Mouse (Mus musculus) midbrain, embryonic 12.5 days (tissue): ENCODE measurements around the gene Rhof. TPM values are rescaled to one million over a fixed set of nuclear protein-coding genes. Genes with fewer than 3 reads are reported as not detected.

ENCODE experiments used
- ATAC-seq: fragments of 200-750 bp; cut with Nextera tagmentation; 2 replicates; pipeline ENCODE4 v1.8.0; 2017; ENCODE audit warnings: low read depth, moderate TSS enrichment, moderate library complexity; ENCODE audit not compliant: low FRiP score
- H3K27ac ChIP-seq: fragments of 300-500 bp; sonication (generic); replicated peaks from 2 replicates; pipeline ENCODE4 v1.5.1; 2016; ENCODE audit warnings: mild to moderate bottlenecking
- H3K27me3 ChIP-seq: fragments of 300-500 bp; sonication (generic); 2 replicates; pipeline ENCODE4 v1.6.1; 2016; ENCODE audit warnings: mild to moderate bottlenecking
- H3K36me3 ChIP-seq: fragments of 300-500 bp; sonication (generic); 2 replicates; pipeline ENCODE4 v1.6.1; 2016
- H3K4me1 ChIP-seq: fragments of 300-500 bp; sonication (generic); 2 replicates; pipeline ENCODE4 v1.6.1; 2016
- H3K4me2 ChIP-seq: fragments of 300-500 bp; sonication (generic); replicated peaks from 2 replicates; pipeline ENCODE4 v1.6.1; 2016; ENCODE audit warnings: mild to moderate bottlenecking, moderate library complexity
- H3K4me3 ChIP-seq: fragments of 300-500 bp; sonication (generic); 2 replicates; pipeline ENCODE4 v1.5.1; 2016; ENCODE audit warnings: mild to moderate bottlenecking
- H3K9ac ChIP-seq: fragments of 300-500 bp; sonication (generic); replicated peaks from 2 replicates; pipeline ENCODE4 v1.6.1; 2016; ENCODE audit warnings: mild to moderate bottlenecking, moderate library complexity
- H3K9me3 ChIP-seq: fragments of 300-500 bp; sonication (generic); 2 replicates; pipeline ENCODE4 v1.6.1; 2016; ENCODE audit warnings: mild to moderate bottlenecking
- WGBS: fragments of 180-500 bp; shearing (Covaris S2); methylation state at CpG from one replicate; pipeline ENCODE4 v1.1.7; 2016; 5-methylcytosine and 5-hydroxymethylcytosine counted together
- polyA plus RNA-seq: library from polyadenylated mRNA; unstranded; fragments of >200 nt; fragmentation: Nextera tagmentation; extraction: Ambion mirVana; gene quantifications from 2 replicates; pipeline ENCODE4 v1.2.1, GENCODE M21; 2016

The Rhof gene
- polyA plus RNA-seq, 1 experiment from 2014 or later, result 2.4 TPM

GRCm38 (mm10) chr5:123144746-123145590 lies 12.5 kb upstream of the Rhof start:
- peaks cover 57% of the 10 kb centered on the region for H3K4me1 ChIP-seq
- peak overlapping the region; percentile 100 for H3K4me2 ChIP-seq
- peaks cover 34% of the 10 kb centered on the region for H3K36me3 ChIP-seq
- H3K9ac ChIP-seq, result peak overlapping the region; percentile 100
- ATAC-seq, result no peak
- 42% methylated on average over 20 of the region's 20 CpGs for WGBS
- H3K4me3 ChIP-seq, result peak overlapping the region; percentile 98
- H3K27ac ChIP-seq, result no peak overlapping the region
- no peaks in the 10 kb centered on the region for H3K9me3 ChIP-seq
- no peaks in the 10 kb centered on the region for H3K27me3 ChIP-seq

GRCm38 (mm10) chr5:123143971-123144745 lies 11.7 kb upstream of the Rhof start:
- no peak overlapping the region for H3K27ac ChIP-seq
- no peaks in the 10 kb centered on the region for H3K27me3 ChIP-seq
- H3K4me3 ChIP-seq, result peak overlapping the region; percentile 98
- peaks cover 33% of the 10 kb centered on the region for H3K36me3 ChIP-seq
- 5% methylated on average over 17 of the region's 17 CpGs for WGBS
- peak overlapping the region; percentile 100 for H3K4me2 ChIP-seq
- H3K9ac ChIP-seq, result peak overlapping the region; percentile 100
- ATAC-seq, result no peak
- peaks cover 50% of the 10 kb centered on the region for H3K4me1 ChIP-seq
- no peaks in the 10 kb centered on the region for H3K9me3 ChIP-seq

DNA sequence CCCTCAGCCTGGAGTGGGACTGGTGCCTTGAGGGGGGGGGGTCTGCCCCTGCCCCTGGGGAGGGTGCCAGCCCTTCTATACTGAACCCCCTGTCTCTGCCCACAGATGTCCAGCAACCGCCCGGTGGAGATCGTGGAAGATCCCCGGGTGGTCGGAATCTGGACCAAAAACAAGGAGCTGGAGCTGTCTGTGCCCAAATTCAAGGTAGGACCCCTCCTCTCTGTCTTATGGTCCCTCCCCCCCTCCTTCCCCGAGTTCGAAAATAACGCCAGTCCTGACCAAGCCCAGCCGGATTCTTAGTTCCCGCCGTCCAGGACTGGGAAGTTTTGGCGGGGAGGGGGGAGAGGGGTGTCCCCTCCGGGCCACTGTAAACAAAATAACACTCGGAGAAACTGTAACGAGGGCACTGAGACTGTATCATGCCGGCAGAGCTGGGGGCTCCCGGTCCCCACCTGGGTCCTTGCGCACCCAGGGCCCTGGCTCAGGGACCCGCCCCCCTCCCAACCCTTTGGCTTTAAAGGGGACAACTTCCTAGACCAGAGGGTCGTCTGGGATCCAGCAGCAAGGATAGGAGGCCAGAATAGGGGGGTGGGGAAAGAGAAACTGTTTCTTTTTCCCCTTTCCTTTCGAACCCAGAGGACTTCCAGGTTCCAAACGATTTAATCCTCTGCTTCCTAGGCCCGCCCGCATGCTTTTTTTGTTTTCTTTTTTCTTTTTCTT lies 10.9 kb upstream of the Rhof start:
- peak overlapping the region; percentile 100 for H3K4me2 ChIP-seq
- WGBS, result under 1% methylated on average over 24 of the region's 24 CpGs

DNA sequence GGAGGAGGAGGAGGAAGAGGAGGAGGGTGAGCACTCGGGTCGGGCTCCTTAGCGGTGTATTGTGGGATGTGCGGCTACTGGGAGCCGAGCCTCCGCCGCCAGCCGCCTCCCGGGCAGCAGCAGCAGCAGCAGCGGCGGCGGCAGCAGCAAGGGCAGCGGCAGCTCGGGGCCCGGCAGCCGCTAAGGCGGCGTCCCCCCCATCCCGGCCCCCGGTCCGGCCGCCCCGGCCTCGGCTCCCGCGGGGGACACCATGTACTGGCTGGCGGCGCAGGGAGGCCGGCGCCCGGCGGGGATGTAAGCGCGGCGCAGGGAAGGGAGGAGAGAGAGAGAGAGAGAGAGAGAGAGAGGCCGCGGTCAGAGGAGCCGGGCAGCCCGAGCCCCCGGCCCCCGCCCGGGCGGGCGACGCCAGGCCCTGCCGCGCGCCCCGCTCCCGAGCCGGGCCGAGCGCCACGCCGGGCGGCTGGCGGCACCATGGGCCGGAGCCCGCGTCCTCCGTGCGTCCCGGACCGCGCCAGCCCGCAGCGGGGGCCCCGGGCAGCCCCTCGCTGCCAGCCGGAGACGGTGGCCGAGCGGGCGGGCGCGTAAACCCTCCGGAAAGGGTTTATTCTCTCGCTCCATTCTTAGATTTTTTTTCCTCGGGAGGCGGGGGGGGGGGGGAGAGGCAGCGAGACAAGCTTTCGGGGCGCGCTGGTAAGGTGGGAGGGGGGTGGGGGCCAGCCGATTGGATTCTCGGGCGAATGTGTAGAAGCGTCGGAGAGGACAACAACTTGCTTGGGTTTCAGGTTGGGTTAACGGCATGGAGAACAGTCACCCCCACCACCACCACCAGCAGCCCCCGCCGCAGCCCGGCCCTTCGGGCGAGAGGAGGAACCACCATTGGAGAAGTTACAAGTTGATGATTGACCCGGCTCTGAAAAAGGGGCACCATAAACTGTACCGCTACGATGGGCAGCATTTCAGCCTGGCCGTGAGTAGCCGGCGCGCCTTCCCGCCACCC lies 10.0 kb upstream of the Rhof start, which contains the start of gene Setd1b:
TSS of gene Setd1b (plus strand) at position 33 of the 997 bp plus-strand sequence.
- under 1% methylated on average over 74 of the region's 103 CpGs for WGBS
- no peaks in the 10 kb centered on the region for H3K9me3 ChIP-seq
- H3K36me3 ChIP-seq, result peaks cover 17% of the 10 kb centered on the region
- H3K9ac ChIP-seq, result peak within 1 kb of the TSS; percentile 100
- peak within 1 kb of the TSS; percentile 100 for H3K4me2 ChIP-seq
- ATAC-seq, result peak; percentile 24
- peak within 1 kb of the TSS; percentile 98 for H3K4me3 ChIP-seq
- H3K27me3 ChIP-seq, result no peaks in the 10 kb centered on the region
- H3K27ac ChIP-seq, result peak within 1 kb of the TSS; percentile 100
- peaks cover 41% of the 10 kb centered on the region for H3K4me1 ChIP-seq

More for the DNA sequence above, 10.9 kb upstream of the Rhof start:
- H3K9me3 ChIP-seq, result no peaks in the 10 kb centered on the region
- H3K27me3 ChIP-seq, result no peaks in the 10 kb centered on the region
- peak overlapping the region; percentile 100 for H3K27ac ChIP-seq
- peaks cover 42% of the 10 kb centered on the region for H3K4me1 ChIP-seq
- peak overlapping the region; percentile 98 for H3K4me3 ChIP-seq
- ATAC-seq, result no peak
- H3K9ac ChIP-seq, result peak overlapping the region; percentile 100
- peaks cover 27% of the 10 kb centered on the region for H3K36me3 ChIP-seq

- H3K27ac ChIP-seq, result peak overlapping the region; percentile 100
- H3K36me3 ChIP-seq, result peaks cover 12% of the 10 kb centered on the region
- peak; percentile 12; the same call in 1 of the 2 replicates for ATAC-seq
- peak overlapping the region; percentile 100 for H3K9ac ChIP-seq
- under 1% methylated on average over 31 of the region's 38 CpGs for WGBS
- H3K9me3 ChIP-seq, result no peaks in the 10 kb centered on the region
- H3K4me3 ChIP-seq, result peak overlapping the region; percentile 98
- no peaks in the 10 kb centered on the region for H3K27me3 ChIP-seq
- H3K4me1 ChIP-seq, result peaks cover 49% of the 10 kb centered on the region
- H3K4me2 ChIP-seq, result peak overlapping the region; percentile 100
Observed at GRCm38 (mm10) chr5:123141555-123142160, 9.2 kb upstream of the Rhof start.

DNA sequence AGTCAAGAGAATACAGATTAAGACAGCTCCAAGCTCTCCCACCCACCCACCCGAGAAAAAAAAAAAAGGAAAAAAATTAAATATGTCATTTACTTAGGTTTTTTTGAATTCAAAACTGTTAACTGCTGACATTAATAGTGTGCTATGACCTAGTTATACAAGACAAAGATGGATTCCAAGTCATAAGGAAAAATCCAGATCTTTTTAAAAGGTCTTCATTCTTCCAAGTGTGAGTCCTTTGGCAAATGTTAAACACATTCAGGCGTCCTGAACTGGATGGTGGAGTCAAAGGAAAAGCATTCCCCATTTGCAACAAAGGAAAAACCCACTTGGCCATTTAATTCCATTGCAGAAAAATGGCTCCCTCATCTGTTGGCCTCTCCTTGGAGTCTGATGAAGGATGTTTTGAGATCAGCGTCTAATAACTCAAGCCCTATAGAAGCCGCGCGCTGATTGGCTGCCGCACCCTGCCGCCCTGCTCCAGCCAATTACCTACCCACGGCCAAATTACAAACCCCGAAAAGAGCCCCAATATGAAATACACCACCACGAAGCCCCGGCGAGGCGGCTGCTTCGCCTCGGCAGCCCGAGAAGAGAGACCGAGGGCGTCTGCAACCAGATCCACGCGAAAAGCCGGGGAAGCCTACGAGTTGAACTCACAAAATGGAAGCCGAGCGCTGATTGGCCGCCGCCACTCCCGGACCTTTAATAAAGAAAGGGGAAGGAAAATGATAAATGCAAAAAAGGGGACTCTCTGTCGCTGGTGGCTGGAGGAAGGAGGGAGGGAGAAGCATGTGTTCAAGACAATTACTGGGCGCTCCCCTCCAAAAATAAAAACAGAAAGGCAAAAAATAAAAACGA lies 8.4 kb upstream of the Rhof start:
- Histone ChIP-seq H3K27me3 (no peaks in the 10 kb centered on the region), H3K9me3 (no peaks in the 10 kb centered on the region), H3K4me3 (peak overlapping the region; percentile 98), H3K9ac (peak overlapping the region; percentile 100), H3K27ac (peak overlapping the region; percentile 100), H3K4me1 (peaks cover 49% of the 10 kb centered on the region), H3K4me2 (peak overlapping the region; percentile 100), H3K36me3 (0 out of 2 replicates have a peak, but pooled peaks cover 4% of the 10 kb centered on the region)
- WGBS, result under 1% methylated on average over 31 of the region's 31 CpGs
- ATAC-seq, result peak; percentile 25

DNA sequence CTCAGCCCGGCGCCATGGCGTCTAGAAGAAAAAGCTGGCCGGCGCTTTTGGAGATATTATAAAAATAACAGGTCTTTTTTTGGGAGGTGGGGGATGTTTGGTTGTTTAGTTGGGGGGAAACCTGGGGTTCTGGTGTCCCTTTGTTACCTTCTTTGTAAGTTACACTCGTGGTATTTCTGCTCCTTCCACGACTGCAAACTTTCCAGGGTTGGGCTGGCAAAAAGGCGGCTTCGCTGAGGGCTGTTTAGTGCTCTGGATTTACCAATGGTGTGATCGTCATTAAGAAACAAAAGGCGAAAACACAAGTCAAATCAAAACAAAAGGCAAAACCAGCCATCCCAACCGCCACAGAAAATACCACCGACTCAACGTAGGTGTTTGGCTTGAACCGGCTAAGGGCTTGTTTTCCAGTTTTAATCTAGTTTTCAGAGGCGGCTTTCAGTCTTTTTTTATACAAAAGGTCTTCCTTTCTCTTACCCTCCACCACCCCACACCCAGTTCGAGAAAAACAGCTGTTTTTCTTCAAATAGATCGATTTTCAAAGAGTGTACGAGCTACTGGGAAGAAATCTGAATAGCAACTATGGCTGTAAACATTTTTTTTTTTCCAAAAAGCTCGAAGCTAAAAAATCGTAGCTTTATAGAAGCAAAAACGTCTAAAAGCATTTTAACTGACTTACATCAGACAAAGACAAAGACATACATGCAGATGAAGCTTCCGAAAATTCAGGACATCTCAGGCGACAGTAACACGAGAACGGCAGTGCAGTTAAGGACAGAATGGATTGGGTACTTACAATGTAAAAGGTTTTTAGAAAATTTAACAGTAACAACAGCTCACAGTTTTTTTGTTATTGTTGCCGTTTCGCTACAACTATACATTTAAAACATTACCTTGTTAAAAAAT lies 7.5 kb upstream of the Rhof start:
- Histone ChIP-seq H3K9me3 (no peaks in the 10 kb centered on the region), H3K4me2 (peak overlapping the region; percentile 100), H3K4me3 (peak overlapping the region; percentile 98), H3K27me3 (no peaks in the 10 kb centered on the region), H3K9ac (peak overlapping the region; percentile 100), H3K4me1 (peaks cover 49% of the 10 kb centered on the region), H3K27ac (peak overlapping the region; percentile 100), H3K36me3 (0 out of 2 replicates have a peak, but pooled peaks cover 2% of the 10 kb centered on the region)
- no peak for ATAC-seq
- WGBS, result under 1% methylated on average over 28 of the region's 28 CpGs

- H3K9ac ChIP-seq, result peak overlapping the region; percentile 100
- under 1% methylated on average over 38 of the region's 39 CpGs for WGBS
- peaks cover 49% of the 10 kb centered on the region for H3K4me1 ChIP-seq
- no peak for ATAC-seq
- H3K27ac ChIP-seq, result peak overlapping the region; percentile 100
- no peaks in the 10 kb centered on the region for H3K9me3 ChIP-seq
- H3K4me3 ChIP-seq, result peak overlapping the region; percentile 98
- peak overlapping the region; percentile 100 for H3K4me2 ChIP-seq
- H3K27me3 ChIP-seq, result no peaks in the 10 kb centered on the region
- H3K36me3 ChIP-seq, result peaks cover 10% of the 10 kb centered on the region
Observed at GRCm38 (mm10) chr5:123138953-123139721, 6.6 kb upstream of the Rhof start.
